Mouse (Mus musculus) heart, adult 2 months (tissue): Measurements from ENCODE around the gene Gm42372. TPM values are rescaled to one million over a fixed set of nuclear protein-coding genes. Genes with fewer than 3 reads are reported as not detected.

ENCODE experiments used
- DNase-seq, 2 experiments: peaks; one replicate each; pipeline ENCODE4 v3.0.0; 2021
- H3K27ac ChIP-seq: fragments of 200-600 bp; 2 replicates; pipeline ENCODE4 v1.8.1; 2022
- H3K27me3 ChIP-seq: fragments of 200-500 bp; 2 replicates; pipeline ENCODE4 v1.6.1; 2012; ENCODE audit warnings: mild to moderate bottlenecking, low read length, inconsistent platforms, mixed read lengths; ENCODE audit not compliant: control insufficient read depth, insufficient read depth
- H3K36me3 ChIP-seq: fragments of 200-500 bp; 2 replicates; pipeline ENCODE4 v1.6.1; 2012; ENCODE audit warnings: low read length, inconsistent platforms; ENCODE audit not compliant: control insufficient read depth, insufficient read depth
- H3K4me1 ChIP-seq: fragments of 200-500 bp; 2 replicates; pipeline ENCODE4 v1.6.1; 2011; ENCODE audit warnings: low read length; ENCODE audit not compliant: control insufficient read depth, insufficient read depth
- H3K4me3 ChIP-seq: fragments of 200-600 bp; 2 replicates; pipeline ENCODE4 v1.8.1; 2022
- H3K79me2 ChIP-seq: fragments of 200-500 bp; replicated peaks from 2 replicates; pipeline ENCODE4 v1.6.1; 2012; ENCODE audit warnings: mild to moderate bottlenecking, inconsistent platforms, low read length, moderate library complexity, mixed read lengths; ENCODE audit not compliant: control insufficient read depth, insufficient read depth
- H3K9ac ChIP-seq: fragments of 200-500 bp; 2 replicates; pipeline ENCODE4 v1.6.1; 2012; ENCODE audit warnings: low read depth, mild to moderate bottlenecking, control low read depth, inconsistent platforms, low read length, mixed read lengths
- CTCF ChIP-seq: fragments of 200-600 bp; IDR thresholded peaks from 2 replicates; pipeline ENCODE4 v1.8.1; 2022; ENCODE audit warnings: antibody characterized with exemption, mild to moderate bottlenecking, moderate library complexity
- EP300 ChIP-seq: fragments of 200-500 bp; IDR thresholded peaks from 2 replicates; pipeline ENCODE4 v1.6.1; 2011; ENCODE audit warnings: low read depth, low read length, control low read depth; ENCODE audit not compliant: insufficient read depth
- POLR2A ChIP-seq: fragments of 200-500 bp; IDR thresholded peaks from 2 replicates; pipeline ENCODE4 v1.6.1; 2011; ENCODE audit warnings: mild to moderate bottlenecking, low read depth, low read length, control low read depth; ENCODE audit not compliant: insufficient read depth
- WGBS: fragments of 180-500 bp; shearing (Covaris S2); methylation state at CpG from one replicate; pipeline ENCODE4 v1.1.7; 2018; 5-methylcytosine and 5-hydroxymethylcytosine counted together
- intact Hi-C: fragments of 180-260 bp; cut with DNase I; formaldehyde crosslinking; loops from one replicate; pipeline ENCODE4 v1.15.1; 2025
- polyA plus RNA-seq: library from polyadenylated mRNA; depleted of rRNA; stranded (reverse); fragments of >200 nt; gene quantifications from 2 replicates; pipeline ENCODE4 v1.2.3, GENCODE M21; 2012
- total RNA-seq, 2 experiments: library from RNA; stranded (reverse); gene quantifications; 2 replicates each; pipeline ENCODE4 v1.2.3; 2021

Gene Gm42372
- total and polyA plus RNA-seq, 3 experiments = not detected

- peak overlapping the region; percentile 63 for H3K27ac ChIP-seq
- TF ChIP-seq POLR2A (no peak), EP300 (peak; percentile 88), CTCF (no peak)
- no peak overlapping the region for H3K9ac ChIP-seq
- intact Hi-C loops = no loop called here
- peak; percentile 60 to 80 for DNase-seq
- no peaks in the 10 kb centered on the region for H3K36me3 ChIP-seq
- H3K4me1 ChIP-seq = no peaks in the 10 kb centered on the region; the same call in 1 of the 2 replicates
- 25% methylated on average over 6 of the region's 6 CpGs for WGBS
- H3K4me3 ChIP-seq = no peak overlapping the region
- no peaks in the 10 kb centered on the region for H3K79me2 ChIP-seq
- no peaks in the 10 kb centered on the region for H3K27me3 ChIP-seq
Measured at GRCm38 (mm10) chr7:16974018-16974417, 8.9 kb upstream of the Gm42372 start.

- 64% methylated on average over 8 of the region's 8 CpGs for WGBS
Measured at GRCm38 (mm10) chr7:16976298-16976697, 6.6 kb upstream of the Gm42372 start.

GRCm38 (mm10) chr7:16978173-16978572 is 4.7 kb upstream of the Gm42372 start:
- Histone ChIP-seq H3K27me3 (no peaks in the 10 kb centered on the region), H3K9ac (no peak overlapping the region), H3K4me3 (no peak overlapping the region), H3K27ac (no peak overlapping the region), H3K4me1 (peaks cover 4% of the 10 kb centered on the region), H3K36me3 (no peaks in the 10 kb centered on the region), H3K79me2 (no peaks in the 10 kb centered on the region)
- intact Hi-C loops = no loop called here
- TF ChIP-seq POLR2A = no peak
- whole genome bisulfite sequencing = 83% methylated on average over 6 of the region's 6 CpGs
- no peak for DNase-seq

More at GRCm38 (mm10) chr7:16976298-16976697, 6.6 kb upstream of the Gm42372 start:
- Histone ChIP-seq H3K79me2 (no peaks in the 10 kb centered on the region), H3K9ac (no peak overlapping the region), H3K4me1 (peaks cover 4% of the 10 kb centered on the region), H3K27ac (no peak overlapping the region), H3K4me3 (no peak overlapping the region), H3K36me3 (no peaks in the 10 kb centered on the region), H3K27me3 (no peaks in the 10 kb centered on the region)
- intact Hi-C loops = no loop called here
- TF ChIP-seq POLR2A = no peak
- TF ChIP-seq CTCF = no peak
- TF ChIP-seq EP300 = no peak
- DNase-seq = no peak

GRCm38 (mm10) chr7:16978593-16978992 is 4.3 kb upstream of the Gm42372 start:
- no peak for DNase-seq
- no peak for TF ChIP-seq CTCF
- no peak for TF ChIP-seq POLR2A
- TF ChIP-seq EP300 = no peak
- intact Hi-C loops = no loop called here
- H3K36me3 ChIP-seq = no peaks in the 10 kb centered on the region
- no peak overlapping the region for H3K4me3 ChIP-seq
- peaks cover 4% of the 10 kb centered on the region for H3K4me1 ChIP-seq
- WGBS = 95% methylated on average over 3 of the region's 3 CpGs
- no peaks in the 10 kb centered on the region for H3K27me3 ChIP-seq
- no peak overlapping the region for H3K9ac ChIP-seq
- H3K79me2 ChIP-seq = no peaks in the 10 kb centered on the region
- no peak overlapping the region for H3K27ac ChIP-seq

- peak; percentile 50 to 52 for DNase-seq
- no peaks in the 10 kb centered on the region for H3K79me2 ChIP-seq
- intact Hi-C loops = no loop called here
- no peaks in the 10 kb centered on the region for H3K27me3 ChIP-seq
- peak overlapping the region; percentile 68 for H3K9ac ChIP-seq
- WGBS = 2% methylated on average over 12 of the region's 12 CpGs
- no peaks in the 10 kb centered on the region for H3K36me3 ChIP-seq
- H3K4me1 ChIP-seq = peaks cover 4% of the 10 kb centered on the region
- peak overlapping the region; percentile 58 for H3K27ac ChIP-seq
- TF ChIP-seq CTCF (no peak), EP300 (0 out of 2 replicates have a peak, but pooled peaks have one; percentile 40)
- peak overlapping the region; percentile 39; the same call in 1 of the 2 replicates for H3K4me3 ChIP-seq
Measured at GRCm38 (mm10) chr7:16980348-16980747, 2.5 kb upstream of the Gm42372 start.

GRCm38 (mm10) chr7:16987541-16988149 is 4.8 kb downstream of the Gm42372 start:
- WGBS = 22% methylated on average over 7 of the region's 7 CpGs
- Histone ChIP-seq H3K27me3 (no peaks in the 10 kb centered on the region), H3K36me3 (no peaks in the 10 kb centered on the region), H3K79me2 (no peaks in the 10 kb centered on the region), H3K4me1 (peaks cover 8% of the 10 kb centered on the region), H3K4me3 (no peak overlapping the region), H3K27ac (no peak overlapping the region), H3K9ac (no peak overlapping the region)
- no peak for TF ChIP-seq EP300
- no peak for TF ChIP-seq POLR2A
- no peak for TF ChIP-seq CTCF
- DNase-seq = no peak
- intact Hi-C loops = no loop called here
